Mouse (Mus musculus): ENCODE measurements around the gene Iqcg. TPM values are rescaled to one million over a fixed set of nuclear protein-coding genes. Genes with fewer than 3 reads are reported as not detected.

The Iqcg gene
- polyA plus RNA-seq, 1 experiment from 2014 or later, result 6.4 TPM

DNA sequence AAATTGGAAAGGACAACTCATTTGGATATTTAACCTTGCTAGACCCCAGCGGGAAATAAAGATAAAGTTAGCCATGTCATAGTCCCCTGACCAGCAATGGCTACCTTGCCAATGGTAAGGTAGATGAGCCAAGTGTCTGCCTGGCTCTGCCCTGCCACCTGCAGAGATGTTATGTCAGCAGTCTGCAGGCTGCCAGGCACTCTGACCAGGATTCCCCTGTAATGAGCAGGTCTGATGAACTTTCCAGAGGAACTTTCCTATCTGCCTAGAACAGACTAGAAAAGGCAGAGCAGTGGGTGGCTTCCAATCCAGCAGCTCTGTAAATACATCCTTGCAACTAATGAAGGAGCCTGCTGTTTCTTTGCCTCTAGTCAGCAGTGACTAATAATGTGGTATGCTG, 41.1 kb downstream of the Iqcg start:
- no peak overlapping the region for H3K9ac ChIP-seq (ENCODE audit: low read length)
- WGBS, result 89% methylated on average over 1 of the region's 1 CpGs
- peak overlapping the region; percentile 28 for H3K27ac ChIP-seq (ENCODE audit: low read length)
- H3K4me3 ChIP-seq (ENCODE audit: low read length), result no peak overlapping the region
- H3K4me1 ChIP-seq (replicated peaks; ENCODE audit: control insufficient read depth, insufficient read depth, low read length), result peaks cover 15% of the 10 kb centered on the region
- H3K4me2 ChIP-seq (ENCODE audit: low read depth, low read length), result no peak overlapping the region
- H3K27me3 ChIP-seq (ENCODE audit: control insufficient read depth, insufficient read depth, low read depth, low read length), result no peaks in the 10 kb centered on the region
- H3K9me3 ChIP-seq (ENCODE audit: control insufficient read depth, low read length), result no peaks in the 10 kb centered on the region
- ATAC-seq (ENCODE audit: low read depth), result peak; percentile 49
- H3K36me3 ChIP-seq (ENCODE audit: control insufficient read depth, insufficient read depth, low read length), result peaks cover 10% of the 10 kb centered on the region

DNA sequence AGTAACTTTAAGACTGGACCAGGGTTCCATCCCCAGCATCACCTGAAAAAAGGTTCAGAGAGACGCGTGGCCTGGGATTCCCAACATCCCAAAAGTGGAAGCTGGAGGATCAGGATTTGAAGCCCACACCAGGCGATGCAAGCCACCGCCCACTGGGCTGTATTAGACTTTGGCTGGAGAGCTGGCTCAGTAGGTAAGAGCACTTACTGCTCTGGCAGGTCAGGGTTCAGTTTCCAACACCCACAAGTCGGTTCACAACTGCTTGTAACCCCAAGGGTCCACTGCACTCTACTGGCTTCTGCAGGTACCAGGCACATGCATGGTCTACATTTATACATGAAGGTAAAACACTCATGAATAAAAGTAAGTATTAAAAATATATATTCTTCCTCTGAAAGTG, 42.2 kb downstream of the Iqcg start:
- no peak for ATAC-seq (ENCODE audit: low read depth)
- H3K4me1 ChIP-seq (replicated peaks; ENCODE audit: control insufficient read depth, insufficient read depth, low read length), result peaks cover 15% of the 10 kb centered on the region
- H3K27me3 ChIP-seq (ENCODE audit: control insufficient read depth, insufficient read depth, low read depth, low read length), result no peaks in the 10 kb centered on the region
- H3K4me3 ChIP-seq (ENCODE audit: low read length), result no peak overlapping the region
- H3K36me3 ChIP-seq (ENCODE audit: control insufficient read depth, insufficient read depth, low read length), result peaks cover 20% of the 10 kb centered on the region
- H3K4me2 ChIP-seq (ENCODE audit: low read depth, low read length), result no peak overlapping the region
- WGBS, result 88% methylated on average over 5 of the region's 5 CpGs
- no peaks in the 10 kb centered on the region for H3K9me3 ChIP-seq (ENCODE audit: control insufficient read depth, low read length)
- no peak overlapping the region for H3K9ac ChIP-seq (ENCODE audit: low read length)
- H3K27ac ChIP-seq (ENCODE audit: low read length), result no peak overlapping the region

DNA sequence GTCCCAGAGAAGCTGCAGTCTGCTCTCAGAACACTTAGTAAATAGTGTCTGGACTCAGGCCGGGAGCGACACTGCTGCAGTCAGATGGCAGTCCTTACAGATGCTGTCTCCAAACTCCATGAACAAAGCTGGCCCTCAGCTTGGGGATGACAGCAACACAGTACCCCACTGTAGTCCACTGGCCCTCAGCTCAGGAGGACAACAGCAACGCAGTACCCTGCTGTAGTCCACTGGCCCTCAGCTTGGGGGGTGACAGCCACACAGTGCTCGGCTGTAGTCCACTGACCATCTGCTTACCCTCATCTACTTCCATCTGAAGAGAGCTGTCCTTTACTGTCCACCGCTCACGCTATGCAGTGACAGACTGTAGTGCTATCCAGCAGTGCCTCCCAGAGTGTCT, 45.9 kb downstream of the Iqcg start:
- Histone ChIP-seq H3K27me3 (ENCODE audit: control insufficient read depth, insufficient read depth, low read depth, low read length) (no peaks in the 10 kb centered on the region), H3K36me3 (ENCODE audit: control insufficient read depth, insufficient read depth, low read length) (peaks cover 28% of the 10 kb centered on the region)

DNA sequence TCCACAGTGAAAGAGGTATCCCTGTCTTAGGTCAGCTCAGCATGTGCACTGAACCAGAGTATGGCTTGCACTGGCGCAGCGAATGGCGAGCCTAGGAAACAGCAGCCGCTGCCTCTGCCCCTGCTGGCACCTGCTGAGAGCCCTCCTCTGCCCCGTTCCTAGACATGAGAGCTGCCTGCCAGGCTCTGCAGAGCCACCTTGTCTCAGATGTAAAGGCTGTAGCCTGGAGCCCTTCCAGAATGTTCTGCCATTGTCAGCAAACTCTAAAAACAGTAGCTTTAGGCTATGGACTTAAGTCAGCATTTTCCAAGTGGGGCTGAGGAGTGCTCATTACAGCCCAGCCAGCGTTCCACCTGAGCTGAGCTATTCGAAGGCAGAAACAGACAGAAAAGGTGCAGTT, 48.6 kb downstream of the Iqcg start:
- no peak overlapping the region for H3K4me3 ChIP-seq (ENCODE audit: low read length)
- H3K4me1 ChIP-seq (replicated peaks; ENCODE audit: control insufficient read depth, insufficient read depth, low read length), result peaks cover 18% of the 10 kb centered on the region
- H3K9me3 ChIP-seq (ENCODE audit: control insufficient read depth, low read length), result no peaks in the 10 kb centered on the region
- peak; percentile 35; the same call in 1 of the 2 replicates for ATAC-seq (ENCODE audit: low read depth)
- H3K36me3 ChIP-seq (ENCODE audit: control insufficient read depth, insufficient read depth, low read length), result peaks cover 20% of the 10 kb centered on the region
- no peak overlapping the region for H3K9ac ChIP-seq (ENCODE audit: low read length)
- WGBS, result 68% methylated on average over 7 of the region's 7 CpGs
- peak overlapping the region; percentile 56 for H3K27ac ChIP-seq (ENCODE audit: low read length)
- H3K27me3 ChIP-seq (ENCODE audit: control insufficient read depth, insufficient read depth, low read depth, low read length), result no peaks in the 10 kb centered on the region
- no peak overlapping the region for H3K4me2 ChIP-seq (ENCODE audit: low read depth, low read length)

More for the DNA sequence above, 45.9 kb downstream of the Iqcg start:
- Histone ChIP-seq H3K4me3 (ENCODE audit: low read length) (no peak overlapping the region), H3K9me3 (ENCODE audit: control insufficient read depth, low read length) (no peaks in the 10 kb centered on the region), H3K27ac (ENCODE audit: low read length) (no peak overlapping the region), H3K9ac (ENCODE audit: low read length) (no peak overlapping the region), H3K4me2 (ENCODE audit: low read depth, low read length) (no peak overlapping the region), H3K4me1 (replicated peaks; ENCODE audit: control insufficient read depth, insufficient read depth, low read length) (peaks cover 22% of the 10 kb centered on the region)
- ATAC-seq (ENCODE audit: low read depth), result no peak
- WGBS, result 93% methylated on average over 6 of the region's 6 CpGs

DNA sequence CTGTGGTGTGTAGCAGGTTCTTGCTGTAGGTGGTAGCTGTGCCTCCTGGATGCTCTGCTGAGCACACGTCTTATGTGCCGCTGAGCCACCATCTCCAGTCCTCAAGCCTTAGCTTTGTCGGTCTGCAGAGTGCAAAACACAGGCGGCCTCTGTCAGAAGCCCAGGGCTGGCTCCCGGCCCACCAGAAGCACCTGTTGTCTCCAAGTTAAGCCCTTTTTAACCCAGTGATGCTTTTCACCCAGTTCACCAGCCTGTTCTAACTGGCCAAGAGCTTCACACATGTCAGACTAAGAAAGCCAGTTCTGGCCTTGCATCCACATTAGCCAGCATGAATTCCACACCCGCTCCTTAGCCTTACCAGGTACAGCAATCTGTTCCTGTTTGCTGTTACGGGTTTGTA, 49.1 kb downstream of the Iqcg start:
- H3K9me3 ChIP-seq (ENCODE audit: control insufficient read depth, low read length), result no peaks in the 10 kb centered on the region
- H3K9ac ChIP-seq (ENCODE audit: low read length), result no peak overlapping the region
- H3K4me2 ChIP-seq (ENCODE audit: low read depth, low read length), result no peak overlapping the region
- peak overlapping the region; percentile 56 for H3K27ac ChIP-seq (ENCODE audit: low read length)
- ATAC-seq (ENCODE audit: low read depth), result 0 out of 2 replicates have a peak, but pooled peaks have one; percentile 21
- H3K27me3 ChIP-seq (ENCODE audit: control insufficient read depth, insufficient read depth, low read depth, low read length), result no peaks in the 10 kb centered on the region
- H3K4me3 ChIP-seq (ENCODE audit: low read length), result no peak overlapping the region
- 69% methylated on average over 7 of the region's 7 CpGs for WGBS
- peaks cover 18% of the 10 kb centered on the region for H3K36me3 ChIP-seq (ENCODE audit: control insufficient read depth, insufficient read depth, low read length)
- H3K4me1 ChIP-seq (replicated peaks; ENCODE audit: control insufficient read depth, insufficient read depth, low read length), result peaks cover 18% of the 10 kb centered on the region

DNA sequence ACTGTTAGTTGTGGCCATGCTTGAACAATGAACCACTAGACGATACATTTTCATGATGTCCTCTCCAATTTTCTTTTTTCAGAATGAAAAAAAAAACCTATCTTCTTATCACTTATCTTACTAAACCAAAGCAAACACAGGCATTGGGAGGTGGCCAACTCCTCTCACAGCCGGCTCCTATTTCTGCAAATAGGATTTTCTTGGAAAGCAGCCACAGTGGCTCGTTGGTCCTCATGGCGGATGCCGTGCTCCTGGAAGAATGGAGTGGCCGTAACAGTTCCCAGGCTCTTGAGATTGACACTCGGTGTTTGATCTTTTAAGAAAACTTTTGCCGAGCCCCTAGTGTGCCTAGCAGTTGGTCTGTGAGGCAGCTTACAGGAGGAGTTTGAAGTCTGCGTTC, 50.8 kb downstream of the Iqcg start:
- ATAC-seq (ENCODE audit: low read depth), result peak; percentile 69
- WGBS, result 15% methylated on average over 9 of the region's 9 CpGs
- H3K36me3 ChIP-seq (ENCODE audit: control insufficient read depth, insufficient read depth, low read length), result peaks cover 25% of the 10 kb centered on the region

DNA sequence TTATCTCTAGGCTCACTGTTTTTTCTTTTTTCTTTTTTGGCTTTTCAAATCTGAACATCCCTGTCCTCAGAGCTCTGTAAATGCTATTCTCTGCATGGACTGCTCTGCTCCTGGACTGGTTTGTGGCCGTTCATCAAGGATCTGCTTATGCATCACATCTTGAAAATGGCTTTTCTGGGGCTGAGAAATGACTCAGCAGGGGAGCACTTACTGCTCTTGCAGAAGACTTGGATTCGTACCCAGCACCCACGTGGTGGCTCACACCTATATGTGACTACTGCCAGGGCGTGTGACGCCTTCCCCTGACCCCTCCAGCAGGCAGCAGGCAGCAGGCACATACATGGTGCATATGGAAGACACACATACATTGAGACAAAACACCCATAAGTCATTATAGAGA, 63.9 kb downstream of the Iqcg start:
- Histone ChIP-seq H3K4me3 (ENCODE audit: low read length) (no peak overlapping the region), H3K4me2 (ENCODE audit: low read depth, low read length) (no peak overlapping the region), H3K36me3 (ENCODE audit: control insufficient read depth, insufficient read depth, low read length) (peaks cover 25% of the 10 kb centered on the region)

More for the DNA sequence above, 50.8 kb downstream of the Iqcg start:
- no peaks in the 10 kb centered on the region for H3K27me3 ChIP-seq (ENCODE audit: control insufficient read depth, insufficient read depth, low read depth, low read length)
- no peak overlapping the region; the same call in 1 of the 2 replicates for H3K27ac ChIP-seq (ENCODE audit: low read length)
- peaks cover 18% of the 10 kb centered on the region for H3K4me1 ChIP-seq (replicated peaks; ENCODE audit: control insufficient read depth, insufficient read depth, low read length)
- H3K4me3 ChIP-seq (ENCODE audit: low read length), result no peak overlapping the region
- H3K9ac ChIP-seq (ENCODE audit: low read length), result no peak overlapping the region
- H3K9me3 ChIP-seq (ENCODE audit: control insufficient read depth, low read length), result no peaks in the 10 kb centered on the region
- H3K4me2 ChIP-seq (ENCODE audit: low read depth, low read length), result 0 out of 2 replicates have a peak overlapping the region, but pooled peaks have one; percentile 0

DNA sequence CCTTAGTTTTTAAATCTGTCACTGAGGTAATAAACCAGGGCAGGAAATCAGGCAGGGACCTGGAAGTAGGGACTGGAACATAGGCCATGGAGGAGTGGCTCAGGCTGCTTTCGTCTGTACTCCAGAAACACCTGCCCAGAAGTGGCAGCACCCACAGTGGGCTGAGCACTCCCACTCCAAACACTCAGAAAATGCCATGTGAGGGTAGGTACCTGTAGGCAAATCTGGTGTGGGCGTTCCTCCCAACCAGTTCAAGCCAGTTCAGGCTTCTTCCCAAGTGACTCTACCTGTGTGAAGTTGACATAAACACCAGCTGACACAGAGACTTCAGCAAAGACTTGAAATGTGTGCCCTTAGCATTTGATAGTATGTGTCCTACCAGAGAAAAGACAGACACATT, 71.4 kb downstream of the Iqcg start:
- peaks cover 6% of the 10 kb centered on the region; the same call in 1 of the 2 replicates for H3K36me3 ChIP-seq (ENCODE audit: control insufficient read depth, insufficient read depth, low read length)
- 78% methylated on average over 2 of the region's 2 CpGs for WGBS
- H3K9ac ChIP-seq (ENCODE audit: low read length), result no peak overlapping the region
- H3K27ac ChIP-seq (ENCODE audit: low read length), result no peak overlapping the region
- no peak overlapping the region for H3K4me3 ChIP-seq (ENCODE audit: low read length)
- H3K27me3 ChIP-seq (ENCODE audit: control insufficient read depth, insufficient read depth, low read depth, low read length), result no peaks in the 10 kb centered on the region
- H3K4me1 ChIP-seq (replicated peaks; ENCODE audit: control insufficient read depth, insufficient read depth, low read length), result no peaks in the 10 kb centered on the region
- no peak for ATAC-seq (ENCODE audit: low read depth)
- H3K4me2 ChIP-seq (ENCODE audit: low read depth, low read length), result no peak overlapping the region
- H3K9me3 ChIP-seq (ENCODE audit: control insufficient read depth, low read length), result no peaks in the 10 kb centered on the region

More for the DNA sequence above, 63.9 kb downstream of the Iqcg start:
- ATAC-seq (ENCODE audit: low read depth), result no peak
- Histone ChIP-seq H3K4me1 (replicated peaks; ENCODE audit: control insufficient read depth, insufficient read depth, low read length) (no peaks in the 10 kb centered on the region), H3K9me3 (ENCODE audit: control insufficient read depth, low read length) (no peaks in the 10 kb centered on the region), H3K27ac (ENCODE audit: low read length) (no peak overlapping the region), H3K27me3 (ENCODE audit: control insufficient read depth, insufficient read depth, low read depth, low read length) (no peaks in the 10 kb centered on the region), H3K9ac (ENCODE audit: low read length) (no peak overlapping the region)
- 86% methylated on average over 5 of the region's 5 CpGs for WGBS

DNA sequence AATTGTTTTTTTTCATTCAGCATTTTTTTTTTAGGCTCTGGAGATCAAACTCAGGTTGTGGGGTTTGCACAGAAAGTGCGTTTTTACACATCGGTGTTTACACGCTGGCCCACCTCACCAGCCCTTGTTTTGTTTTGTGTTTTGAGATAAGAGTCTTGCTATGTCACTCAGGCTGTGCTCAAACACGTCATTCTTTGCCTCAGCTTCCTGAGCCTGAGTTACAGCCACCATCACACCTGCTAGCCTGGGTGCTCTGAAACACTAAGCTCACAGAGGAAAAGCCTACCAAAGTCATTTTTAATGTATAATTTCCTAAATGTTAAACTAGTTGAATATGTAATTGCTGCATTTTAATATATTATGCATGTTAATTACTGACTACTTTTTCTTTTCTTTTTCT, 74.6 kb downstream of the Iqcg start:
- Histone ChIP-seq H3K27ac (ENCODE audit: low read length) (no peak overlapping the region), H3K4me2 (ENCODE audit: low read depth, low read length) (no peak overlapping the region), H3K27me3 (ENCODE audit: control insufficient read depth, insufficient read depth, low read depth, low read length) (no peaks in the 10 kb centered on the region), H3K4me3 (ENCODE audit: low read length) (no peak overlapping the region), H3K9me3 (ENCODE audit: control insufficient read depth, low read length) (no peaks in the 10 kb centered on the region), H3K4me1 (replicated peaks; ENCODE audit: control insufficient read depth, insufficient read depth, low read length) (no peaks in the 10 kb centered on the region), H3K36me3 (ENCODE audit: control insufficient read depth, insufficient read depth, low read length) (peaks cover 10% of the 10 kb centered on the region), H3K9ac (ENCODE audit: low read length) (no peak overlapping the region)
- 82% methylated on average over 4 of the region's 4 CpGs for WGBS
- no peak for ATAC-seq (ENCODE audit: low read depth)

DNA sequence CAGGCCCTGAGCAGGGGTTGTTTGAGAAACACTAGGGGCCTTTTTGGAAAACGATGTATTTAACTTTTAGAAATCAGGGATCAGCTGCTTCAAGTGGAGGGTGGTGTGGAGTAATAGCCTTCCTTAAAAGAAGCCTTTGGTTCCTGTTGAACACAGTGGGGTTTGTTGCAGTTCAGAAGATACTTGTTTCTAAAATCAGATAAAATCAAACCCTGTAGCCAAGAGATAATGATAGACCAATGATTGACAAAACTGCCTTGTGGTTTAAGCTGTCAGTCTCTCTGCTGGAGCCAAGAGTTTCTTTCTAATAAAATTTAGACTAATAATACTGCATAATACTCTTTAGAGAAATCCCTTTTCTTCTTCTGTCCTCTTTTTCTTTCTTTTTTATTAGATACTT, 75.8 kb downstream of the Iqcg start:
- Histone ChIP-seq H3K4me1 (replicated peaks; ENCODE audit: control insufficient read depth, insufficient read depth, low read length) (no peaks in the 10 kb centered on the region), H3K9ac (ENCODE audit: low read length) (no peak overlapping the region), H3K36me3 (ENCODE audit: control insufficient read depth, insufficient read depth, low read length) (peaks cover 10% of the 10 kb centered on the region), H3K9me3 (ENCODE audit: control insufficient read depth, low read length) (no peaks in the 10 kb centered on the region), H3K27me3 (ENCODE audit: control insufficient read depth, insufficient read depth, low read depth, low read length) (no peaks in the 10 kb centered on the region), H3K4me2 (ENCODE audit: low read depth, low read length) (no peak overlapping the region), H3K4me3 (ENCODE audit: low read length) (no peak overlapping the region), H3K27ac (ENCODE audit: low read length) (no peak overlapping the region)
- 82% methylated on average over 1 of the region's 1 CpGs for WGBS
- no peak for ATAC-seq (ENCODE audit: low read depth)

All from lung, embryonic 16.5 days (tissue).